In genomic region chr4:150748099-150749000, GRCm38 (mm10) we compare ENCODE assay signal across 10 mouse cellular contexts.
DNase-seq lines count a peak whose midpoint lies in the region; ATAC-seq and TF ChIP-seq lines count a peak whose summit lies in the region.
"Had no signal": no experiment of that assay in that cellular context is flagged by ENCODE, and none has a peak within 500 bp of the region (broad histone marks: within the 10 kb centered on the region; RNA-seq: fewer than 3 reads in every experiment).

No protein-coding gene starts in this region.

- no peaks in the 10 kb centered on the region for H3K36me3 ChIP-seq in kidney, embryonic 14.5 days (ENCODE audit: control insufficient read depth, insufficient read depth, low read length)
- no peaks in the 10 kb centered on the region for H3K36me3 ChIP-seq in C2C12 (ENCODE audit: control insufficient read depth, insufficient read depth)
- H3K36me3 ChIP-seq in limb, embryonic 12.5 days = no peaks in the 10 kb centered on the region
- H3K36me3 ChIP-seq: liver, embryonic 12.5 days had no signal

- no peaks in the 10 kb centered on the region for H3K27me3 ChIP-seq in kidney, embryonic 14.5 days (ENCODE audit: control insufficient read depth, insufficient read depth, low read length)
- H3K27me3 ChIP-seq in C2C12 (ENCODE audit: control insufficient read depth, insufficient read depth, insufficient read length) = no peaks in the 10 kb centered on the region
- no peaks in the 10 kb centered on the region for H3K27me3 ChIP-seq in limb, embryonic 12.5 days

- peaks cover 21% of the 10 kb centered on the region for H3K4me1 ChIP-seq in kidney, embryonic 14.5 days (ENCODE audit: control insufficient read depth, insufficient read depth, low read length)
- peaks cover 41% of the 10 kb centered on the region for H3K4me1 ChIP-seq in limb, embryonic 12.5 days (replicated peaks)

- no peaks in the 10 kb centered on the region for H3K9me3 ChIP-seq in kidney, embryonic 14.5 days (ENCODE audit: control insufficient read depth, low read length)
- no peaks in the 10 kb centered on the region for H3K9me3 ChIP-seq in limb, embryonic 12.5 days
- H3K9me3 ChIP-seq: liver, embryonic 12.5 days had no signal

- no peak overlapping the region for H3K9ac ChIP-seq in kidney, embryonic 14.5 days (ENCODE audit: low read depth, low read length)
- no peak overlapping the region for H3K9ac ChIP-seq in limb, embryonic 12.5 days (replicated peaks)
- H3K9ac ChIP-seq: liver, embryonic 12.5 days had no signal

- H3K4me2 ChIP-seq in kidney, embryonic 14.5 days (replicated peaks; ENCODE audit: low read depth, low read length) = no peak overlapping the region
- no peak overlapping the region for H3K4me2 ChIP-seq in limb, embryonic 12.5 days
- H3K4me2 ChIP-seq: liver, embryonic 12.5 days had no signal

- no peak for DNase-seq in kidney, adult 8-10 months
- DNase-seq in embryo, embryonic 9.5 days (ENCODE audit: extremely low spot score) = peak; percentile 42
- DNase-seq in cerebellum, adult 9-10 months = no peak
- DNase-seq in layer of hippocampus, postnatal 25 days (ENCODE audit: extremely low spot score in 1 of 2, low spot score in 1 of 2) = no peak
- DNase-seq: right cerebral cortex, adult 18-20 months; thymus, adult 2 months had no signal

- H3K79me2 ChIP-seq in C2C12 (ENCODE audit: control insufficient read depth, insufficient read depth) = no peaks in the 10 kb centered on the region

- peak overlapping the region; percentile 42; the same call in 1 of the 2 replicates for H3K27ac ChIP-seq in kidney, embryonic 14.5 days (ENCODE audit: low read depth, low read length)
- H3K27ac ChIP-seq in limb, embryonic 12.5 days = no peak overlapping the region
- H3K27ac ChIP-seq: liver, embryonic 12.5 days had no signal

- no peak for TF ChIP-seq CTCF in C2C12 (IDR thresholded peaks at IDR 0.05; ENCODE audit: control insufficient read depth, insufficient read depth, insufficient read length)

- no peaks in the 10 kb centered on the region for H3K79me3 ChIP-seq in C2C12 (ENCODE audit: low read depth)

- no peak overlapping the region for H3ac ChIP-seq in C2C12 (ENCODE audit: control insufficient read depth, insufficient read length, low read depth)

- peak; percentile 26; the same call in 1 of the 2 replicates for ATAC-seq in kidney, embryonic 14.5 days (ENCODE audit: low FRiP score, low TSS enrichment)
- ATAC-seq in limb, embryonic 12.5 days (ENCODE audit: insufficient number of reproducible peaks, insufficient read depth, low FRiP score, low TSS enrichment, low read depth) = peak; percentile 24; the same call in 1 of the 2 replicates
- ATAC-seq: liver, embryonic 12.5 days had no signal

- 48% methylated on average over 13 of the region's 13 CpGs for WGBS in kidney, embryonic 14.5 days
- 47% methylated on average over 13 of the region's 13 CpGs for WGBS in limb, embryonic 12.5 days

- H3K4me3 ChIP-seq in kidney, embryonic 14.5 days (ENCODE audit: low read length) = no peak overlapping the region
- no peak overlapping the region for H3K4me3 ChIP-seq in C2C12 (ENCODE audit: insufficient read depth, poor library complexity, severe bottlenecking)
- H3K4me3 ChIP-seq in limb, embryonic 12.5 days (replicated peaks) = no peak overlapping the region
- H3K4me3 ChIP-seq: liver, embryonic 12.5 days had no signal

TF ChIP-seq in C2C12, 6 proteins besides CTCF, POLR2A, EP300 and RAD21:
- TF ChIP-seq MAX (IDR thresholded peaks at IDR 0.05) (no peak), MYOG (IDR thresholded peaks at IDR 0.05; ENCODE audit: control insufficient read depth, extremely low read depth, insufficient read length) (no peak), CEBPB (IDR thresholded peaks at IDR 0.05; ENCODE audit: low read depth) (no peak), FOSL1 (IDR thresholded peaks at IDR 0.05; ENCODE audit: insufficient read depth, low read length, poor library complexity, severe bottlenecking) (peak; percentile 5), USF1 (IDR thresholded peaks at IDR 0.05; ENCODE audit: low read depth) (peak; percentile 1), MYOD1 (IDR thresholded peaks at IDR 0.05; ENCODE audit: control insufficient read depth, insufficient read length, low read depth) (peak; percentile 92)
